Mouse (Mus musculus): ENCODE measurements around the gene Msrb3. TPM values are rescaled to one million over a fixed set of nuclear protein-coding genes. Genes with fewer than 3 reads are reported as not detected.

Gene Msrb3
- polyA plus RNA-seq, 1 experiment from 2014 or later = 3.3 TPM

DNA sequence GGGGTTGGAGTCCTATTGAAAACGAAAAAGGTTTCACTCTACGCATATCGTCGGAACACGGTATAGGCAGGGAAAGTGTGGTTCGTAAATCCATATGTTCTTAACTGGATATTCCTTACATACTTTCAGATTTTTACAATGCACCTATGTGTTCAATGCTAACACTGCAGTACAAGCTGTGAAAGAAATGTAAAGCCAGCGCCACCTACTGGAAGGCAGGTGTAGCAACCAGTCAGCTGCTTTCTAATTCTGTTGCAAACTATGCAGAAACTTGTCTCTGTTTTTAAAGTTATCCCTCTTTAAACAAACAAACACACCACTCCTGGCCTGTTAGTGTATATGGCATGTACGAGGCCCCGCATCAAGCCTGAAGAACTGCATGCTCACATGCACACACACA lies 34.5 kb downstream of the Msrb3 start:
- peak; percentile 65 for DNase-seq (ENCODE audit: low spot score)

DNA sequence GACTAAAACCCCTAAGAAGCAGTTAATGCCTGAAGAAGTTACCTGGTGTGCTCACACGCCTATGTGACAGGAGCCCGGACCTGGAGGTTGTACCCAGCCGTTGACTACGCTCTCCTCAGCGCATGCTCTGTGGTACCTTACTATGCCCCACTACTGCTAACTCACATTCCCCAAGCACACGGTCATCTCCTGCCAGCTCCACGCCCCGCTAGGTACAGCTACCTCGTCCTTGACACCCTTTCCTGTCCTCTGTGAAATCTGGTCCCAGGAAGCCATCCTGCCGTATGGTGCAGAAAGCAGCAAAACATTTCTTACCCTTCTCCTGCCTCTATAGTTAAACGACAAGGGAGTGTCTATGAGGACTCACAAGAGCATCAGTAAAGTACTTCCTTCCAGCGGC lies 37.2 kb downstream of the Msrb3 start:
- no peak for DNase-seq (ENCODE audit: low spot score)

DNA sequence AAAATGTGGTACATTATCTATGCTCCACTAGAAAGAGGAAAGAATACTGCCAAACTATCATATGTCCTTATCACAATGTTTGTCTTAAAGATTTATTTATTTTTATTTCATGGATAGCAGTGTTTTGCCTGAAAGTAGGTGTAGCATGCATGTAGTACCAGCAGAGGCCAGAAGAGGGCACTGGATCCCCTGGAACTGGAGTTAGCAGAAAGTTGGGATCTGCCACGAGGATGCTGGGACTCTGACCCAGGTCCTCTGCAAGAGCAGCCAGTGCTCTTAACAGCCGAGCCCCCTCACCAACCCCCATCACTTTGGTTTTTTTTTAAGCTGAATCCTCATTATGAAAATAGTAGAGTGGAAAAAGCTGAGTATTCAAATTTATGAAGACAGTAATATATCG lies 37.7 kb downstream of the Msrb3 start:
- DNase-seq (ENCODE audit: low spot score) = peak; percentile 7

DNA sequence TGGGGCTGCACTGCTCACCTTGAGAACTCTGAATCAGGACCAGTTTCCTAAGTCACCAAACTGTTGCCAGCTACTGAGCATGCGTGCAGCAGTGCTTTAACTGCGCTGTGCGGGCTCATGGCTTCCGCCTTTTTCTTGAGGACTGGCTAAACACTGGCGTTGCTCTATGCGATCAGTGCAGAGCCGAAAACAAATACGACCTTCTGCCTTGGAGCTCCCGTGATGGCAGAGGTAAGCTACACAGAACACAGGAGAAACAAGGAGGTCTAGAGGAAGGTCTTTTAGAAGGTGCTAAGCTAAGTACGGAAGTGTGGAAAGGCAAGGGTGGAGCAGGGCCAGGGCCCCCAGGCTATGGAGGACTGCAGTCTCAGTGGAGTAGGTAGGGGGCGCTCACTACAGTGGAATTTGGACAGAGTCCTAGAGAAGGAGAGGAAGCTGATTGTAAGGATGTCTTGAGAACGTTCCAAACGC lies 41.3 kb downstream of the Msrb3 start:
- peak; percentile 66 for DNase-seq (ENCODE audit: low spot score)

DNA sequence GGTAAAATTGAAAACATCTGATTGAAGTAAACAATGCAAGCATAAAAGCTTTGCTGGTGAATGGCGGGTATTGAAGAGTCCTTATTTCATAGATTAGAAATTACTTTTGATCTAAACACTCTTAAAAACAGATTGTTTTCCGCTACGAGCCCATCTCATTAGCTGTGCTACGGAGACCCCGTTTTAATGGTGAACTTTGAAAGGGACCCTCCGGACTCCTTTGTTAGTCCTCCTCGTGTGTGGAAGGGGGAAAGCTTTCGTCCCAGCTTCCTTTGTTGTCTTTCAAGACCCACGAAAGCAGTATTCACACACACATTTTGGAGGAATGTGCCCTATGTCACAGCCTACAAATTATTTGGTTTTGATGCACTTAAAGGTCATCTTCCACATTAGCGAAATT lies 44.6 kb downstream of the Msrb3 start:
- DNase-seq (ENCODE audit: low spot score) = no peak

DNA sequence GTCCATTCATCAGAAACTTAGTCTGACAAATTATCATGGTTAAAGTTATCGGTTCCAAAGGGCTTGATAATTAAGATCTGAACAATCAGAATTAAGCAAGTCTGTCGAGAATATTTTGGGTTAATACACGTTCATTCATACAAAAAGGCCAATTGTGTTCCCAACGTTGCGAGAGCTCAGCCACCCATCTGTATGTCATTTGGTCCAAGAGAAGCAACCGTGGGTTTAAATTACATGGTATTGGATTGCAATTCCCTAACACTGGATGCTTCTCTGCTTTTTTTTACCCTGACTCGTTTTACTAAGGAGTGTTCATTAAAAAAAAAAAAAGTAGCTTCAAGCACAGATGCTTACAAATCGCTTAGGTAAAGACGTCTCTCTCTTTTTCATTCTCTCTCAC lies 45.1 kb downstream of the Msrb3 start:
- no peak for DNase-seq (ENCODE audit: low spot score)

DNA sequence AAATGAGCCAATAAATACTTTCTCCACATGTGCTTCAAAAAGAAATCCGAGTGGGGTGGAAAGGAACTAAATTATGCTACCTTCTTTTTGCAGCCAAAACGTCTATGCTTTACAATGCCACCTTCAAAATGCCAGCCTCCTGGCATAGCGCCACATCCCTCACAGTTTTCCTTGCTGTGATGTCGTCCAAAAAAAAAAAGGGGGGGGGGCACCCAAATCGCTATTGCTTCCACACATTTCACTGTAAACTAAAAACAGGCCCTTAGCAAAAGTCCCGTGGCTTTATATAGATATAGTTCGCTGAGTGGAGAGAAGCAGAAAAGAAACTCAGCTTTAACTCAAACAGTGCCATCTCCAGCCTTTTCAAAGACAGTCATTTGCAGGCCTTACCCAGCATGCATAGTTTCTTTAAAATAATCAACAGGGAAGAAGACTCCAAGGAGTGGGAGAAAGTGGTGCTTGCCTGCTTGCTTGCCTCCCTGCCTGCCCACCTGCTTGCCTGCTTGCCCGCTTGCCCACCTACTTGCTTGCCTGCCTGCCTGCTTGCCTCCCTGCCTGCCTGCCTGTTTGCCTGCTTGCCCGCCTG lies 47.6 kb downstream of the Msrb3 start:
- no peak for DNase-seq (ENCODE audit: low spot score)

DNA sequence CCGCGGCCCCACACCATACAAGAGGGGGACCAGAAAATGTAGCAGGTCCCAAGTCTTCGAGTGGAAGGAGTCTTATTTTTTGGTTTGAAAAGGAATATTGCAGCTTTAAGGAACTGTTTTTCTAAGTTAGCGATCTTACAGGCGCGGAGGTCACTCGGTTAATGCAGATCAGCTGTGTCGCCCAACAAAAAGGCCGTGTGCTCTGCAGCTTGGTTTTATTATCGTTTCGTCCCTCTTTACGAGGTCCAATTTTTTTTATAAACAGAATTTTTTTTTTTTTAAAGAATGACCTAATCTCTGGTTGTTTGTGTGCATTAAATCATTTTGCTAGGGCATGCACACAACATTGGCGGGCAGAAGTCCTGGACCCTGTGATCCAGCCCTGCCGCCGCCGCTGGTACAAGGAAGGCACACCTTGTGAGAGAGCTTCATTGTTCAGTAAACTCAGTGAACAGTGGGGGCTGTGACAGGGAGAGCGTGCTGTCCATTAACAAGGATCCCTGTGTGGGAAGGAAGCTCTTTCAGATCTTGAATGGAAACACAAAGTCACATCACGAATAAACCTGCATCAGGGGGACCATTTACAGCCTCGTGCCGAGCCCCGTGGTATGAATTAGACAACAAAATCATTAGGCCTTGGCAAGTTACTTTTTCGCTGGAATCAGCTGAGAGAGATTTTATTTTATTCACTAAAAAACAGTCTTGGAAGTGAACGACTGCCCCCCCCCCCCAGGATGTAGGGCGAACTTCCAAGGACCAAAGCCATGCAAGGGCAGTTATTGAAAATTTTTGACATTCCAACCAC lies 48.3 kb downstream of the Msrb3 start:
- DNase-seq (ENCODE audit: low spot score) = no peak

DNA sequence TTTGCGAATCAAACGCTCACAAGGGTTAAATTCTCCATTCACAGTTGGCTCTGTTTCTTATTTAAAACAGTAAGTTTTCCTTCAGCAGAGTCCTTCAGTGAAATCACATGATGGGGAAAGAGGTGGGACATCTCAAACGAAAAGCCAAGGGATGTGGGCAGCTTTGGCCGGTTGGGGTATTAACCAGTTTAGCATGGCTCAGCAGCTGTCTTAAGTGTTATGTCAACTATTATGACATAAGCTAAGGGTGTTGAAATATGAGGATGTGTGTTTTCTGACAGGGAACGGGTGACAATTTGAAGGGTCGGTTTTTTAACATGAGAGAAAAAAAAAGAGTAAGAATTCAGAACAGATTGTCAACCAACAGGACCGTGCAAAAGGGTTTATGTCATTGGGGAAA lies 50.2 kb downstream of the Msrb3 start:
- no peak for DNase-seq (ENCODE audit: low spot score)

DNA sequence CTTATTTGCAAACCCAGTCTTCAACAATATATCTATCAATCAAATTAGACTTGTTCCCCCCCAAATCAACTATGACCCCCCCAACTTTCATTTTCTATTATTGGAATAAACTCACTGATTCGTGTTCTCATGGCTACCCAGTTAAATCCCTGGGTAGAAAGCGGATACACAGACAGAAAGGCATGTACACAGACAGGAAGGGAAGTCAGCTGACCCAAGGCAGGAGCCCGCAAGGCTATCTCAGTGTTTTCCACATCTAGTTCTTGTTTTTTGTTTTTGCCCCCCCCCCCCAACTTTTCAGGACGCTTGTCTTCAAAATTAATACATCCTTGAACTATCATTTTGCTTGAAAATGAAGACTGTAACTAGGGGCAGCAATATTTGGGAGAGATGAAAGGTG lies 51.1 kb downstream of the Msrb3 start:
- no peak for DNase-seq (ENCODE audit: low spot score)

DNA sequence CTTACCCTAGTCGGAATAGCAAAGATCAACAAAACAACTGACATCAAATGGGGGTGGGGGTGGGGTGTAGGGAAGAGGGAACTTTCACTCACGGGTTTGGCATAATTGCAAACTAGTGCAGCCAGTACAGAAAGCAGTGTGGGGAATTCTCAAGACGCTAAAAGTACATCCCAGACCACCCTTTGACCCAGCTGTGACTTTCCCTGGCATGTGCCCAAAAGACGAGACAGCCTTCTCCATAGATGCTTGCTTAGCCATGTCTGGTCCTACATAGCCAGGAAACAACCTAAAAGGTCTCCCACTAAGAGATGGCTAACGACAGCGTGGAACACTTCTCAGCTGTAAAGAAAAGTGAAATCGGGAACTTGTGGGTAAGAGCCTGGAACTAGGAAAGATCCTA lies 58.9 kb downstream of the Msrb3 start:
- DNase-seq (ENCODE audit: low spot score) = no peak

DNA sequence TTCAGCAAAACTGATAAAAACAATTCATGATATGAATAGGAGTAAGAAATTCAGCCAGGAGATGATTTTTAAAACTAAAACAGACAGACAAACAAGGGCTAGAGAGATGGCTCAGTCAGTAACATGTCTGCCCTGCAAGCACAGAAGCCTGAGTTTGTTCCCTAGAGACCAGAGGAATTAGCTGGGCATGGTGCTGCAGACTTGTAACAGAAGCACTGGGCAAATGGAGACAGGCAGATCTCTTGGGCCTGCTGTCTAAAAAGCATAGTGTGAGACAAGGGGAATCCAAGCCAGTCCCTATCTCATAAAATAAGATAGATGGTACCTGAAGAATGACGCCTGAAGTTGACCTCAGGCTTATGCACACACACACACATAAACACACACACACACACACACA lies 64.4 kb downstream of the Msrb3 start:
- DNase-seq (ENCODE audit: low spot score) = no peak

DNA sequence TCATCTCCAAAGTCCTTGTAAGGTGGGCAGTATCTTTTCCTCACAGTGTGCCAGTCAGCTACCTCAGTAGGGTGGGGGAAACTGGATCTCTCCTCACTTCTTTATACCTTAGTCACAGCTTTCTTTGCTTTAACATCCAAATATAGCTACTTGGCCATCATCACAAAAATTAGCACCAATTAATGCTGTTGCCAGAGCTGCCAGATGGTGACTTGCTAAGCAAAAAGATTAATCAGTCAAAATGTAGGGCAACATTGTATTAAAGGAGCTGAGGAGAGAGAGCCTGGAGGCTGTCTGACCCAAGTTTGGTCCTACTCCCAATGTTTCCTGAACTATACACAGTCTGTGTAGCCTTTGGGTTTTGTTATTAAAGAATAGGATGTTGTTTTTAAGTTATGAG lies 65.1 kb downstream of the Msrb3 start:
- no peak for DNase-seq (ENCODE audit: low spot score)

DNA sequence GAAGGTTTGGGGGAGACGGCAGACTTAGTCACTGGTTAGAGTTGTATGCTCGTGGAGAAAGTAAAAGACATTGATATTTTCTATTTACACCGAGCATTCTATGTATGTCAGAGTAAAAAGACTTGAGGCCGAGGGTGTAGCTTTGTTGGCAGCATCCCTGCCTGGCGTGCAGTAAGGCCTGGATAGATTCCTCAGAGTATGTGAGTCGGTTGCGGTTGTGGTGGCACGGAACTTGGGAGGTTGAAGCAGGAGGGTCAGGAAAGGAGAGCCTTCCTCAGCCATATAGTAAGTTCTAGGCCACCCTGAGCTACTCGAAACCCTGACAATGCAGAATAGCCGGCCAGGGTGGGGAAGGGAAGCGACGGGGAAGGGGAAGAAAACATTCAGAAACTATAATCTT lies 71.1 kb downstream of the Msrb3 start:
- no peak for DNase-seq (ENCODE audit: low spot score)

DNA sequence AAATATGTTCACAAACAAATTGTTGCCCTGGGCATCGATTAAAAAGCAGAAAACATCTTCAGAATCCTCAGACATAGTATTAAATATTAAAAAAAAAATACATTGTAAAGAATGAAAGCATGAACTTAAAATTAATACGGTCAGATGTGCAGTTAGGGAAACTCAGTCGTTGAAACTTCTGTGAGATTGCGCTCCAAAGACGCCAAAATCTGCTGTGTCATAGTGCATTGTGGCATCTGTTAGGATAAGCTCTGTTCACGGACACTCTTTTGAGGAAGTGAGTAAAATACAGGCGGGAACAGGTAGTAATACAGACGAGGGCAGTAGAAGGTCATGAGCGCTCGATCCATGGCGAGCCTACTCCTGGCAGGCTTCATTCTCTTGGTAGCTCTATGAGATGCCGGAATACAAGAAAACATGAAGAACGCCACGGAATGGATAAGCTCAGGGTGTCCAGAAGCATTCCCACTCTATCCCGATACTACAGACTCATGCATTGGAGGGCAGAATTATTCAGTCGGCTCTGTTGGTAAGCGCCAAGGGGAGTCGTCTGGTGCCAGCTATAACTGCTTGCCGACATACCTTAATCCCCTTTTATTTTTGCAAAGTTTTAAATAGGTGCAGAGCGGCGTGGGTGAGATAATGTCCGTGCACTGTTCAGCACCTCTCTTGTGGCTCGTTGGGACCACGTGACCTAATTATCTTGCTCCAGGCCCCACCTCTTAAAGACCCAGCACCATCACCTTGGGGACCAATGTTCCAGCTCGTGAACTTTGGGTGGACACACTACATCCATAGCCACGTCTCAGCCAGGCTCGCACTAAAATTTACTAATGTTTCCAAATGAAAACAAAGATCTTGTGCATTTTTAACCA lies 71.9 kb downstream of the Msrb3 start:
- no peak for DNase-seq (ENCODE audit: low spot score)

DNA sequence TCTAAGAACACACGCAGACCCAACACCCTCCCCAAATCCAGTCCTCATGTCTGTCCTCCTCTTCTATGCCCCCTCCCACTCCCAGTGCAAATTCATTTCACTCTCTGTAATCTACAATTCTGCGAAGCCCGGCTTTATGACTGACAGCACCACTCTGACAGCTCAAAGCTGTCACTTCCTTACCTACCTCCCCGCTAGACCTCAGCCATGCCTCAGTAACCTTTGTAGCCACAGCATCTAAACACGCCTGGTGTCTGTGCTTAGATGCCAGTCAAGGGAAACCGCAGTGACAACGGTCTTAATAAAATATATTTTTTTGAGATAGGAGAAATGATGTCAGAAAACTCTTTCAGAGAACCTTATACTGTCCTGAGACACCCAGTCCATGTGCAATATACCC lies 72.5 kb downstream of the Msrb3 start:
- no peak for DNase-seq (ENCODE audit: low spot score)

DNA sequence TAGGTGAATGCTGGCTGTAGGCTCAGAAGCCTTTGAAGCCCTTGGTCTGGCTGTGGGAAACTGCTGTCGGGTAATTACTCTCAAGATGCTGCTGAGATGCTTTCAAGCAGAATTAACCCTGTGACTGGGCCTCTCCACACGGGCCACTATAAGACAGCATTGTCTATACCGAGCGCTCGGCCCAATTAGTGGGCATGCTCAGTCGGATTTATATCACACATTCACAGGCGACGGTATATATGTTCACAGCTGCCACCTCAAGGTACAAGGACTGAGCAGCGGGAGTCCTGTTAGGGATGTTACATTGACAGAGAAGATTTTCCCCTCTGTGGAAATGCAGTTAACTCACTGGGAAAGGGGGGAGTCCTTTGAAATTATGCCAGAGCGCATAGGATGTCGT lies 73.3 kb downstream of the Msrb3 start:
- no peak for DNase-seq (ENCODE audit: low spot score)

DNA sequence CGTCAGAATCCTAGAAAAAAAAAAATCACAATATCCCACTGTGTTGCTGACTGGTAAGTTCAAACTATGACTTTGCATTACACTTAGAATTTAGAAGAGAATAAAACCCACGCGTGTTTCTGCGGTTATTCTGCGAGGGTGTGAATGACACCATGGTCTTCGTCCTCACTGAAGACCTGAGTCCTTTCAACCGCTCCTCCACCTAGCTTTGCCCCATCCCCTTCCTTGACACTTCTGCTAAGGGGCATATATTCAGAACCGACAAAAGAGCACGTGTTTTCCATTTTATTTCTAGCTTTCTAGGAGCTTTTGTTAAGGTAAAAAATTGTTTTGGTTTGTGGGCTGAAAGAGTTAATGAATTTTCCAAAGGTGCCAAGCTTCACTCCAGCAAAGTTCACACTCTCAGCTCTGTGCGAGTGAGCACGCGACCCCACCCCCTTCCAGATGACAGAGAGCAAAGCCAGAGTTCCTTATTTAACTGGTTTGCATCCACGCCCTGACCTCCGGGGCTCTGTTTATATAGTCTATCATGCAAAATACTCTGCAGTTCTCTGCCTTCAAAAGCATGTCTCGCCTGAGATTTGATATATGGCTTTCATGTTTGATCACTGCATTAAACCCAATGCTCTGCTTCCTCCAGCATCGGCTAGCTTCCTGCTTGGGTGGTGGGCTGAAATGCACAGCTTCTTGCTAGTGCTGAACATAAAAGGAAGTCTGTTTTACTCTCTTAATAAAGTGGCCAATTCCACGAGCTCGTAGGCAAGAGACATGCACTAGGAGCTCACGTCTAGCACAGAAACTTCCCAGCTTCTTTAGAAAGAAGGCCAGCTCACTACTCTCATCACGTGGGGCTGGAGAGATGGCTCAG lies 77.2 kb downstream of the Msrb3 start:
- no peak for DNase-seq (ENCODE audit: low spot score)

DNA sequence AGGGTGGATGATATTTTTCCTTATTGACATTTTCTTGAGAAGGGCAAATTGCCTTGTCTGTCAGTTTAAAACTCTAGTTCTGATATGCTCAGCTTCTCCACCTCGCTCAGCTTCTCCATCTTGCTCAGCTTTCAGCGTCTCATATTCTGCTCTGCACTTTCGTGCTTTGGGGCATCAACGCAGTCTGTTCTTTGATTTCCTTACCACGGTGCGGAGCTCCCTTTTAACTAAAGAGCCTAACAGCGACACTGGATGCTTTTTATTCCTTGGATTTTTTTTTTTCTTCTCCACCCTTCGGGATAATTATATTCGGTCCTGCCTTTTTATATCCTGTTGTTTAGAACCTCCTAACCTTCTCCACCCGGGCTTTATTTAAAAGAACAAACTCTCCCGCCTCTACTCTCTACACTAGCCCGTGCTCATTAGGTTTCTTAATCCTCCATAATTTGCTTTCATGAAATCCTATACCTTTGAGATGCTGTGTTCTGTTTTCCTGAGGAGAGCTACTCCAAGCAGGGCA lies 78.1 kb downstream of the Msrb3 start:
- no peak for DNase-seq (ENCODE audit: low spot score)

DNA sequence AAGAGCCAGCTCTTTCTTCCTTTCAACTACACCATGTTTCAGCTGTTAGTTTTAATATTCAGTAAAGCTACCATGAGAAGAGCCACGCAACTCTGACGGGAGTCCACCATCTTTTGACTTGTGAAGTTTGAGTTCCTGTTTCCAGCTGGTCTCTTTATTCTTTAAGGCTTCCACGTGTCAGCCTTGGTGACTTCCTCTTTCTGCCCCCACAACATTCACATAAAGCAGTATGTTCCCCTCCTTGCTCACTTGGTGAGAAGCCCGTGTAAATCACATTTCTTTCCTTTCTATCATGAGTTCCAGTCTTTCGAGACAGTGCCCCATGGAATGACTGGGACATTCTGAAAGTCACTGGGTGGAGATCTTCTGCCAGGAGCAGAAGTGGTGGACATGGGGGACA lies 83.6 kb downstream of the Msrb3 start:
- DNase-seq (ENCODE audit: low spot score) = no peak

Measured in thymus, postnatal 0 days (tissue).